Mouse (Mus musculus) MEL (cell line): Measurements from ENCODE around the gene Kif5c. TPM values are rescaled to one million over a fixed set of nuclear protein-coding genes. Genes with fewer than 3 reads are reported as not detected.

Experiments used
- DNase-seq: peaks from one replicate; pipeline ENCODE4 v3.0.0; 2011; ENCODE audit warnings: low read depth, low spot score
- H3K27ac ChIP-seq: 2 replicates; pipeline ENCODE4 v1.5.1; 2012; ENCODE audit warnings: low read depth, mild to moderate bottlenecking, control low read depth, low read length, moderate library complexity; ENCODE audit not compliant: control insufficient read depth
- H3K27me3 ChIP-seq, 2 experiments: fragments of 150-350 bp in 1 of 2; sonication (generic) in 1 of 2; 2 replicates each; pipeline ENCODE4 v1.6.1; 2012; ENCODE audit warnings: low read length in 2 of 2, mild to moderate bottlenecking in 2 of 2, improper control_type of control experiment in 1 of 2, moderate library complexity in 1 of 2; ENCODE audit not compliant: insufficient read depth in 2 of 2, control insufficient read depth in 1 of 2
- H3K36me3 ChIP-seq, 2 experiments: 2 replicates each; pipeline ENCODE4 v1.6.1; 2012 to 2014; ENCODE audit warnings: low read length in 2 of 2, improper control_type of control experiment in 1 of 2, inconsistent platforms in 1 of 2, mild to moderate bottlenecking in 1 of 2; ENCODE audit not compliant: insufficient read depth in 2 of 2, control insufficient read depth in 1 of 2
- H3K4me1 ChIP-seq, 2 experiments: fragments of 150-350 bp in 1 of 2; sonication (generic) in 1 of 2; 2 replicates each; pipeline ENCODE4 v1.6.1; 2012; ENCODE audit warnings: low read length in 2 of 2, improper control_type of control experiment in 1 of 2, mild to moderate bottlenecking in 1 of 2; ENCODE audit not compliant: insufficient read depth in 2 of 2, control insufficient read depth in 1 of 2
- H3K4me3 ChIP-seq, 2 experiments: fragments of 150-350 bp in 1 of 2; sonication (generic) in 1 of 2; 2 replicates each; pipeline ENCODE4 v1.5.1; 2012; ENCODE audit warnings: low read depth in 2 of 2, low read length in 2 of 2, mild to moderate bottlenecking in 2 of 2, moderate library complexity in 2 of 2, control low read depth in 1 of 2, improper control_type of control experiment in 1 of 2; ENCODE audit not compliant: control insufficient read depth in 1 of 2, insufficient read depth in 1 of 2
- H3K79me2 ChIP-seq: 2 replicates; pipeline ENCODE4 v1.6.1; 2012; ENCODE audit warnings: mild to moderate bottlenecking, low read length, moderate library complexity; ENCODE audit not compliant: control insufficient read depth, poor library complexity, insufficient read depth
- H3K9ac ChIP-seq: 2 replicates; pipeline ENCODE4 v1.6.1; 2012; ENCODE audit warnings: low read depth, mild to moderate bottlenecking, control low read depth, low read length, moderate library complexity; ENCODE audit not compliant: control insufficient read depth, poor library complexity, severe bottlenecking
- H3K9me3 ChIP-seq: fragments of 150-350 bp; sonication (generic); replicated peaks from 2 replicates; pipeline ENCODE4 v1.6.1; 2012; ENCODE audit warnings: mild to moderate bottlenecking, low read length, improper control_type of control experiment, moderate library complexity; ENCODE audit not compliant: insufficient read depth
- CTCF ChIP-seq, 3 experiments: IDR thresholded peaks in 2 of 3; conservative IDR thresholded peaks in 1 of 3; 2 replicates each; pipeline ENCODE4 v1.5.1; 2011 to 2012; ENCODE audit warnings: low read length in 3 of 3, low read depth in 2 of 3, mild to moderate bottlenecking in 2 of 3, improper control_type of control experiment in 1 of 3, inconsistent platforms in 1 of 3, mixed read lengths in 1 of 3, moderate library complexity in 1 of 3; ENCODE audit not compliant: control insufficient read depth in 1 of 3, insufficient read depth in 1 of 3, poor library complexity in 1 of 3, severe bottlenecking in 1 of 3
- E2F4 ChIP-seq: IDR thresholded peaks from 2 replicates; pipeline ENCODE4 v1.6.1; 2011; ENCODE audit warnings: low read depth, low read length, improper control_type of control experiment, borderline replicate concordance
- GABPA ChIP-seq: IDR thresholded peaks from 2 replicates; pipeline ENCODE4 v1.6.1; 2012; ENCODE audit warnings: low read depth, mild to moderate bottlenecking, inconsistent platforms, low read length, improper control_type of control experiment, moderate library complexity
- JUND ChIP-seq: IDR thresholded peaks from 2 replicates; pipeline ENCODE4 v1.6.1; 2011; ENCODE audit warnings: low read depth, mild to moderate bottlenecking, improper control_type of control experiment, low read length
- MXI1 ChIP-seq: IDR thresholded peaks from 2 replicates; pipeline ENCODE4 v1.6.1; 2011; ENCODE audit warnings: mild to moderate bottlenecking, low read depth, low read length, improper control_type of control experiment
- MYC ChIP-seq: IDR thresholded peaks from 2 replicates; pipeline ENCODE4 v1.6.1; 2011; ENCODE audit warnings: low read depth, mild to moderate bottlenecking, low read length, improper control_type of control experiment, moderate library complexity
- NELFE ChIP-seq: IDR thresholded peaks from 2 replicates; pipeline ENCODE4 v1.6.1; 2011; ENCODE audit warnings: low read depth, low read length, improper control_type of control experiment
- POLR2AphosphoS2 ChIP-seq: IDR thresholded peaks from 2 replicates; pipeline ENCODE4 v1.6.1; 2011; ENCODE audit warnings: low read length, improper control_type of control experiment
- RAD21 ChIP-seq: IDR thresholded peaks from 2 replicates; pipeline ENCODE4 v1.6.1; 2011; ENCODE audit warnings: mild to moderate bottlenecking, low read depth, low read length, improper control_type of control experiment
- SMC3 ChIP-seq: IDR thresholded peaks from 2 replicates; pipeline ENCODE4 v1.6.1; 2011; ENCODE audit warnings: low read depth, low read length, improper control_type of control experiment
- TAL1 ChIP-seq: IDR thresholded peaks from 2 replicates; pipeline ENCODE4 v1.6.1; 2012; ENCODE audit warnings: mild to moderate bottlenecking, inconsistent platforms, low read length, moderate library complexity, mixed read lengths
- UBTF ChIP-seq: IDR thresholded peaks from 2 replicates; pipeline ENCODE4 v1.6.1; 2012; ENCODE audit warnings: low read depth, mild to moderate bottlenecking, inconsistent platforms, low read length, improper control_type of control experiment, moderate library complexity, borderline replicate concordance; ENCODE audit not compliant: insufficient read depth
- USF1 ChIP-seq: IDR thresholded peaks from 2 replicates; pipeline ENCODE4 v1.6.1; 2014; ENCODE audit warnings: low read depth, mild to moderate bottlenecking, inconsistent platforms, low read length, improper control_type of control experiment, moderate library complexity
- ZC3H11A ChIP-seq: IDR thresholded peaks from 2 replicates; pipeline ENCODE4 v1.6.1; 2012; ENCODE audit warnings: low read depth, mild to moderate bottlenecking, inconsistent platforms, low read length, improper control_type of control experiment
- polyA plus RNA-seq, 2 experiments: library from polyadenylated mRNA; stranded (reverse) in 1 of 2; unstranded in 1 of 2; fragments of >175 nt in 1 of 2; fragments of >200 nt in 1 of 2; gene quantifications; 2 replicates each; pipeline versions ENCODE4 v1.2.1 to v1.2.4; 2012; ENCODE audit warnings: low replicate concordance in 2 of 2, low read depth in 1 of 2; ENCODE audit not compliant: insufficient read length in 2 of 2, insufficient read depth in 1 of 2, missing spikeins in 1 of 2
- total RNA-seq: library from RNA; depleted of rRNA; stranded (reverse); fragments of 300-350 nt; gene quantifications from 2 replicates; pipeline ENCODE4 v1.2.3, GENCODE M21; 2012

Gene Kif5c
- total and polyA plus RNA-seq, 3 experiments, result 0.26 to 0.39 TPM; not detected in 1

DNA sequence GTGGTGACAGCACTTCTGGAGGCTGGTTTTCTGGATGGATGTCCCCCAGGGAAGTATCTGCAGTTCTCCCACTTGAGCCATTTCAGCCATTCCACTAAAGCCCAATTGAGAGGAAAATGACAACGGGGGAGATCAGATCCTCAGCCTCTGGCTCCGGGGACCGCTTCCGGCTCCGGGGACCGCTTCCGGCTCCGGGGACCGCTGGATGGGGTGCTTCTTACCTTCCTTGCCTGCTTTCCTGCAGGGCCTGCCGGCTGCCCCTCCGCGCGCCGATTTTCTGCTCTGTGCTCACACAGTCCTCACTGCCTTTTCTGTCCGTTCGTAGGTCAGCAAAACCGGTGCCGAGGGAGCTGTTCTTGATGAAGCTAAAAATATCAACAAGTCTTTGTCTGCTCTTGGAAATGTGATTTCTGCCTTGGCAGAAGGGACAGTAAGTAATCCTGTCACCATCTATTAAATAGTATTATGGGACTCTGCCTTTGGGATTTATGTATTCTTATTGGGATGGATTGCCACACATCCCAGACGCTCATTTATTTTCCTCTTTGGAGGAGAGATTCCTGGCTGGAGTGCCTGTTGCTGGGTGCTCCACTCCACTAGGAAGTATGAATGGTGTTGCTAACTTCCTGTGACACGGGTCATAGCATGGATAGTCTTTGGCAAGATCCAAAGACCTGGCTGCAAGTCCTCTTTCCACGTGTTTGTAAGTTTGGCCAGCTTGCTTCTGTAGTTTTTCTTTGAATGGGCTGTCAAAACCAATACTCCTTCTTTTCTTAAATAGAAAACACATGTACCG is 81.3 kb downstream of the Kif5c start:
- Histone ChIP-seq H3K4me3 (no peak overlapping the region), H3K9ac (no peak overlapping the region)
- TF ChIP-seq MXI1 (no peak), E2F4 (no peak), UBTF (no peak), TAL1 (no peak), SMC3 (no peak), JUND (no peak), MYC (no peak), GABPA (no peak), RAD21 (no peak)

DNA sequence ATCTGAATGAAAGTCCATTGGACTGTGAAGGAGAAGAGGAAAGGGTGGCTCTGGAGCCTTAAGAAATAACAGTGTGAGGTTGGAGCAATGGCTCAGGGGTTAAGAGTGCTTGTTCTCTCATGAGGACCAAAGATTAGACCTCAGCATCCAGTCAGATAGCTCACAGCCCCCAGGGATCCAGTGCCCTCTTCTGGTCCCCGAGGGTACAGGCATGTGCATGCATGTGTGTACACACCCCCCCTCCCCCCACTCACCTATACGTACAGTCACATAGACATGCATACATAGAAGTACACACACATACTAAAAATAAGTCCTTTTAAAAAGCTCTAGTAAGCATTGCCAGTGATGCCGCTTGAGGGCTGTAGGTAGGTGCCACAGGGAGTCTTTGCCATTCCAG is 91.1 kb downstream of the Kif5c start:
- H3K27me3 ChIP-seq, result peaks cover 0 to 4% of the 10 kb centered on the region in 2 experiments; a peak in 2 of 4 replicates
- TF ChIP-seq POLR2AphosphoS2, result no peak
- no peak for TF ChIP-seq MYC
- TF ChIP-seq USF1, result no peak
- peak; percentile 29 to 60 (median 56); a peak in 5 of 6 replicates for TF ChIP-seq CTCF (IDR thresholded peaks at IDR 0.05 in 2 of 3, conservative IDR thresholded peaks at IDR 0.05 in 1 of 3; ENCODE audit: control insufficient read depth in 1 of 3, insufficient read depth in 1 of 3, low read depth in 2 of 3, low read length in 3 of 3, poor library complexity in 1 of 3, severe bottlenecking in 1 of 3)
- peak; percentile 43; the same call in 1 of the 2 replicates for TF ChIP-seq ZC3H11A
- no peak for TF ChIP-seq NELFE
- TF ChIP-seq RAD21, result peak; percentile 56
- peak; percentile 58 for TF ChIP-seq SMC3
- no peaks in the 10 kb centered on the region for H3K36me3 ChIP-seq
- no peaks in the 10 kb centered on the region; a peak in 1 of 4 replicates for H3K4me1 ChIP-seq
- no peak overlapping the region for H3K9ac ChIP-seq
- H3K27ac ChIP-seq, result no peak overlapping the region
- no peak overlapping the region for H3K4me3 ChIP-seq
- no peaks in the 10 kb centered on the region for H3K79me2 ChIP-seq
- no peaks in the 10 kb centered on the region for H3K9me3 ChIP-seq
- peak; percentile 34 for DNase-seq

More for the DNA sequence above, 81.3 kb downstream of the Kif5c start:
- Histone ChIP-seq H3K27me3 (peaks cover 0 to 2% of the 10 kb centered on the region in 2 experiments; a peak in 2 of 4 replicates), H3K36me3 (no peaks in the 10 kb centered on the region), H3K79me2 (no peaks in the 10 kb centered on the region), H3K9me3 (no peaks in the 10 kb centered on the region), H3K27ac (no peak overlapping the region), H3K4me1 (no peaks in the 10 kb centered on the region)
- no peak for DNase-seq
